Mouse (Mus musculus) ovary, adult 18-20 months (tissue): Measurements from ENCODE around the gene Mamstr.

Experiments used
- DNase-seq: peaks from one replicate; pipeline ENCODE4 v3.0.0; 2022; ENCODE audit warnings: low spot score, mixed read lengths

The Mamstr gene

GRCm38 (mm10) chr7:45693921-45694591, 54.3 kb downstream of the Mamstr start, which contains the start of gene Sec1:
Gene Sec1 (minus strand): TSS chr7:45694402.
- DNase-seq, result no peak

GRCm38 (mm10) chr7:45695098-45695497, 55.3 kb downstream of the Mamstr start:
- no peak for DNase-seq
